Mouse (Mus musculus) neural tube, embryonic 10.5 days (tissue): ENCODE results near the gene Man1c1.

Experiments used
- DNase-seq: peaks from one replicate; pipeline ENCODE4 v3.0.0-alpha.2; 2017; ENCODE audit warnings: low spot score; ENCODE audit errors: extremely low spot score

Man1c1 gene

GRCm38 (mm10) chr4:134703835-134704546, at the start of gene Man1c1:
Gene Man1c1 (minus strand): TSS chr4:134704290.
- peak; percentile 99 for DNase-seq

DNA sequence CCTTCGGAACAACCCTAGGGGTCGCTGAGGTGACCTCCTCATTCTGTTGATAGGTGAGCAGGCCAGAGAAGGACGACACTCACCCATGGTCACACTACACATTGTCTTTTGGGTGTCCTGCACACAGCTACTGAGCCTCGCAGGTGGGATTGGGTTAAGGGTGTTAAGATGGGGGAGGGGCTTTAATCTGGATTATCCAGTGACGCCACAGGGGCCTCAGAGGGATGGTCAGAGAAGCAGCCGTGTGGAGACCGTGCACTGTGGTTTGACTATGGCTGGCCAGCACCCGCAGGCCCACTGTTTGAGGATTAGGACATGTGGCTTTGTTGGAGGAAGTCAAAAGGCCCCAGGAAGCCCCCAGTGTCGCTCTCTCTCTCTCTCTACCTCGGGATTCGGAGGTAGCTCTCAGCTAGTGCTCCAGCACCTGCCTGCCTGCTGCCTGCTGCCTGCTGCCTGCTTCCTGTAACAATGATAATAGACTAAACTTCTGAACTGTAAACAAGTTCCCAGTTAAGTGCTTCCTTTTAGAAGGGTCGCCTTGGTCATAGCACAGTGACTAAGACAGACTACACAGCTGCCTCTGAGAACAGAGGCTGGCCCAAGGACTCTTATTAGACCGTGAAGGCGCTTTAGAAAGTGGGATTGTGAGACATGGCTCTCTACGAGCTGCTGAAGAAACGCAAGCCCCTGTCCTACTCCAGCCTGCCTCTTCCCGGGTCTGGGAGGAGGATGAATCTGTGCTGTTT, 49.6 kb upstream of the Man1c1 start:
- no peak for DNase-seq

- DNase-seq: no peak
Observed at GRCm38 (mm10) chr4:134752911-134753426, 48.9 kb upstream of the Man1c1 start.

DNA sequence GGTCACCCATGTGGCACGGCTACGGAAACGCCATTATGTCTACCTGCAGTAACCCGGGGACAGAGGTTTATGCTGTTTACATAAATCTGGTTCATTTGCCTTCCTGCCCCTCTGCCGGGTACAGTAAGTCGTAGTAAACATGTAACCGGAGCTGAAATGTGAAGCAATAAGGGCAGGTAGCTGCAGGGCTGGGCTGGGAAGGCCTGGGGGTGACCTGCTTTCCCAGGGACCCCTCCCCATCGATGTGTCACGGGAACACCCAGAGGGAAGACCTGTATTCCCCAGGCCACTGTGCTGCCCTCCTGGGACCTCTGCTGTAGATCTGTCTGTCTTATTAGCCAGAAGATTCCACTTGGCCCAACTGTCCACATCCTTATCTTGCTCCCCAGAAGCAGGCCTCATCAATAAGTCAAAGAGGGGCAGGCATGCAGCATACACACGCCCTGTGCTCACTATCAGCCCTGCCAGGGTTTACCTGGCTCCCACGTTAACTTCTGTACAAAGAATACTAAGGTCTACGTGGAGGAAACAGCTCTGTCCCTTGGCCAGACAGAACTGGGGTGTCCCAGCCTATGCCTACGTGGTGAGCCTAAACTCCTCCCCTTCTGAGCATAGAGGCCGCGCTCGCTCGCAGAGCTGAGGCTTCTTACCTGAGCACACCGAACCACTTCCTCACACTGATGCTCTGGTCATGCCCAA, 47.7 kb upstream of the Man1c1 start:
- DNase-seq: no peak

- no peak for DNase-seq
Observed at GRCm38 (mm10) chr4:134750825-134751224, 46.7 kb upstream of the Man1c1 start.

DNA sequence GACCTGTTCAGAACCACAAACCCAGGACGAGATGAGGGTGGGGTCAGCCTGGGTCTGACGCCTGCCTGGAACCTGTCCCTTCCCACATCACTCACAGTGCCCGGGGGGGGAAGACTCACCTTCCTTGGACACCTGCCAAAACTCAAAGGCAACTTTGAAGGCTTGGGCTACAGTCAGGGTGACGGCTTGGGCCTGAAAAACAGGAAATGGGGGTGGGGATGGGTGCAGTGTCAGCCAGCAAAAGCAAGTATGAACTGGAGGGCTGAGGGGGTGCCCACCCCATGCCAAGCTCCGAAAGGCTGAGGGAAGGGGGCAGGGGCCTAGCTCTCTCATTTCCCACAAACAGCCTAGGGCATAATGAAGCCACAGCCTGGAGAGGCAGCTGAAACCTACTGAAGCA, 46.2 kb upstream of the Man1c1 start:
- DNase-seq: no peak

- no peak for DNase-seq
Observed at GRCm38 (mm10) chr4:134749301-134750030, 45.4 kb upstream of the Man1c1 start.

- no peak for DNase-seq
Observed at GRCm38 (mm10) chr4:134745900-134746661, 42.0 kb upstream of the Man1c1 start.

- DNase-seq: no peak
Observed at GRCm38 (mm10) chr4:134743881-134744633, 40.0 kb upstream of the Man1c1 start.

DNA sequence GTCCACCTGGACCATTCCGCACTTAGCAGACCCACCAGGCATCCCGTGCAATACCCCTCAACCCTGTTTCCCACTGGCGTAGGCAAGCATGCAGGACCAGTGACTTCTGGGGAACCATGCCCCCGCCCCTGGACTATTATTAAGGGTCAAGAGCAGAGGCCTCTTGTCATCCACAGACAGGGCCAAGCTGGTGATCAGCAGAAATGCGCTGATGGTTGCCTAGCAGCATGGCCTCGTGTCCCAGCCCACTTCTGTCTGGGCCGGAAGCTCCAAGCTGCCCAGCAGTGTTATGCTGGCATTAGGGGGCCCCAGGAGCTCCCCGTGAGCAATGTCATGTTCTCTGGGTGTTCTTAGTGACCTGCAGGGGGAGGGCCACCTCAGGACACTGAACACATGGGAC, 37.9 kb upstream of the Man1c1 start:
- no peak for DNase-seq

DNA sequence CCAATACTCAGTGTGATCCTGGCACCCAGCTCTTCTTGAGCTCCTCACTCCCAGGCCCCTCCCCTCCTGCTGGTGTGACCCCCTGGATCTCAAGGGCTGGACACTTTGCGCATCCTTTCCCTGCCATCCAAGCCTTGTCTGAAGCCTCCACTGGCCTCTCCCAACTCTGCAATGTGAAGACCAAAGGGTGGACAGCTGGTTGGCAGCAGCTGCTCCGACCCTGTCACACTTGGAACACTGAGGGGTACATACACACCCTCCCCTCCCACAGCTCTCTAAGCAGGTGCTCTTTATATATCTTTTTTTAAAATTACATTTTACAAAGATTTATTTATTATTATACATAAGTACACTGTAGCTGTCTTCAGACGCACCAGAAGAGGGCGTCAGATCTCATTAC, 36.1 kb upstream of the Man1c1 start:
- DNase-seq: no peak

DNA sequence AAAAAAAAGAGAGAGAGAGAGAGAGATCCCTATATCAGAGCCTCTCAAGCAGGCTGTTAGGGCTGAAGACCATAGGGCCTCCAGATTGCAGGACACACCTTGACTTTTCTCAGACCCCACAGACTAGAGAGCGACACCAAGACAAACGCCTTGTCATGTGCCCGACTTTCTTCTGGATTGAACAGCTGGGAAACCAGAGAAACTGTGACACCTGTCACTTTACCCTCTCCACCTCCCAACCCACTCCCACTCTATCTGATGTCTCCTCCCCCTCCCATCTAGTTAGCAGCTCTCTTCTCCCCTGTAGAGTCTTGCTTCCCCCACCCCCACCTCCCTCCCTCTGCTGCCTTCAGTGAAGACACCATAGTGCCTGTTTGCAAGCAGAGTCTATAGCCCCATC, 35.4 kb upstream of the Man1c1 start:
- no peak for DNase-seq

- no peak for DNase-seq
Observed at GRCm38 (mm10) chr4:134737365-134737910, 33.3 kb upstream of the Man1c1 start.

DNA sequence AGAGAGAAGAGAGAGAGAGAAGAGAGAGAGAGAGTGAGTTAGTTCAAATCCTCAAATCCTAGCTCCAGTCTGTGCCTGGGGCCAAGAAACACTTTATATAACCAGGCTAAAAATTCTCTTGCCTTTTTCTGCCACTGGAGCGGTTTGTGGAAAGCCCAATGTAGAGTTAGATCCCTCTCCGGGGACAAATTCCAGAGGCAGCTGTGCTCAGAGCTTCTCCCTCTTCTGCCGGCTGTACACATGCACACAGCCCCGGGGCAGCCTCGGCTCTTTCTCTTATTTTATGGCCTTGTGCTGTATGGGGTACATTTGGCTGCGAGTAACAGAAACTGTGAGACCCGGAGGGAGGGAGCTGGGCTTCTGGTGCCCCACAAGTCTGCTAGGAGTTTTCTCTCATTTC, 32.1 kb upstream of the Man1c1 start:
- no peak for DNase-seq

DNA sequence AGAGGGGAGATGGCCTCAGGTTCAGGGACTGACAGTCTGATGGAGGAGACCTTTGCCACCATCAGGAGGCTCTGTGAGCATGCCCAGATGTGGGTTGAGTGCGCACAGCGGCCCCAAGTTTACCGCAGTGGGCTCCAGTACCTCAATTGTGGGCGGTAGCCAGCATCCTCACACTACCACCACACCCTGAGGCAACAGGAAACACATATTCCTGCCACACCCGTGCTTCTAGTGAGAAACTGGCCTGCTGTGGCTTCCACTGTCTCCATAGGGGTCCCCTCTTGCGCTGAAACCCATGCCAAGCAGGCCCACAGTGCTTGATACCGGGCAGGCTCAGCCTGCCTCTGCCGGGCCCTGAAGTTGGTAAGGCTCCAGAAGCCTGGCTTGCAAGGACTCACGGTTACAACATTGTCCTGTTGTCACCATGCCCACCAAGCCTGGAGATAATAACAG, 30.6 kb upstream of the Man1c1 start:
- no peak for DNase-seq

GRCm38 (mm10) chr4:134734038-134734628, 30.0 kb upstream of the Man1c1 start:
- peak; percentile 44 for DNase-seq

DNA sequence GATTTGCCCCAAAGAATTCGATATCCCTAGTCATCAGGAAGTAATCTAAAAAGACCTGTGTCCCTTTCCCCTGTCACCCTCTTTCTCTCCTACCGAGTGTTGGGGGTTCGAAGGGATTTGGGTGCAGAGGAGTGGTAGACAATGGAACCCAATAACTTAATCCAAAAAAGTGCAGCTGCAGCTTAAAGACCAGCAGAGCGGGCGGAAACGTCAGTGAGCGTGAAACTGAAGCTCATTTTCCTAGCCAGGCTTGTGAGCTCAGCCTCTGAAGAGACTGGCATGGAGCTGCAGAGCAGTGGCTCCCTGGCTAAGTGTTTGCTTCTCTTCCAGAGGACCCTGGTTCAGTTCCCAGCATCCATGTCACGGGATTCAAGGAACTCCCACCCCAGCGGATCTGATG, 29.3 kb upstream of the Man1c1 start:
- DNase-seq: no peak

DNA sequence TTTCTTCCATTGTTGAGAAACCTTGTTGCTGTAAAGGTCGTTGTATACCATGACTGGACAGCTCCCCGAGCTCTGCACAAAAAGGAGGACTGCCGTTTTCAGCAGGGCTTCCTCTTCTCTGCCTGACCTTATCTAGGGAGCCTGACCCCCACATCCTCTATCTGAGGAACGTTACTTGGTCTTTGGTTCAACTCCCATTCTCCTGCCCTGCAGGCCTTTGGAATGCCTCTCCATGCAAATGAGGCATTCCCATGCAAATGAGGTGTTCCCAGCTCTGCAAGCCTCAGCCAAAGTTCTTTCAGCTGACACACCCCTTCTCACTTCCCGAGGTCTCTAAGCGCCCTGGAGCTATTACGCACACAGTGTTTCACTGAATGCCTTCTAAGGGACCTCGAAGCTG, 26.0 kb upstream of the Man1c1 start:
- DNase-seq: no peak

DNA sequence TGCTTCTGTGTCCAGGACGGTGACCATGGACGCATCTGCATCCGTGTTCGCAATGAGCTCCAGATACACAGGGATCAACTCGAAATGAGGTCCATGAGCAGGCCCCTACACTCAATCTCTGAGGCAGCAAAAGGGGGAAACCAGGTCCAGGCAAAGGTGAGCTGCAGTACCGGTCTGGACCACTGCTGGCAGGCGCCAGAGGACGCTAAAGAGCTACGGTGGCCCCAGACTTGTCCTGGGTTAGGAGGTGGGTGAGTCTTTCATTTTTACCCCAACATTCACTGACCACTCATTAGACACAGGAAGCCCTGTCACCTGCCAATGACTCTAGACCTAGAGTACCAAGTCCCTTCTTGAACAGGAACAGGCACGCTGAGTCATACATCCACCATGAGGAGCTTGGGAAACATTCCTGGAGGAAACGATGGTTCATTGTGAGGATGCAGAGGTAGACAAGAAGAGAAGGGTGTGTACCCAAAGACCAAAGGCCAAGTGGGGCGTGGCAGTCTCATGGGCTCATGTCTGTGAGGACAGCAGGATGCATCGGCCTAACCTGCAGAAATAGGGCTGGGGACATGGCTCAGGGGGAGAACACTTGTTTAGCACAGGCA, 21.8 kb upstream of the Man1c1 start:
- no peak for DNase-seq
